Mouse (Mus musculus) erythroblast, embryonic 14.5 days (primary cell): Measurements from ENCODE around the gene Bbs10.

Experiments used
- GATA1 ChIP-seq: IDR thresholded peaks from 2 replicates; pipeline ENCODE4 v1.6.1; 2012; ENCODE audit warnings: low read length, inconsistent platforms, mixed read lengths
- TAL1 ChIP-seq: IDR thresholded peaks from 3 replicates; pipeline ENCODE4 v1.6.1; 2012; ENCODE audit warnings: low read length, inconsistent platforms, mixed read lengths

GRCm38 (mm10) chr10:111329326-111329725 is 30.8 kb downstream of the Bbs10 start:
- no peak for TF ChIP-seq GATA1
- TF ChIP-seq TAL1: no peak
